In genomic region chr11:117235898-117236459, GRCm38 (mm10) we compare ENCODE assay signal across 8 mouse cellular contexts. TPM values are rescaled to one million over a fixed set of nuclear protein-coding genes. Genes with fewer than 3 reads are reported as not detected.
DNase-seq lines count a peak whose midpoint lies in the region.

No protein-coding gene starts in this region.

- H3K27me3 ChIP-seq in limb, embryonic 10.5 days (ENCODE audit: low read depth, poor library complexity, severe bottlenecking) = peaks cover 7% of the 10 kb centered on the region; the same call in 1 of the 2 replicates

- 15% methylated on average over 9 of the region's 9 CpGs for WGBS in limb, embryonic 10.5 days

- 0 out of 2 replicates have a peak overlapping the region, but pooled peaks have one; percentile 7 for H3K27ac ChIP-seq in limb, embryonic 10.5 days

- H3K4me3 ChIP-seq in limb, embryonic 10.5 days = no peak overlapping the region

- DNase-seq in embryo, embryonic 9.5 days (ENCODE audit: extremely low spot score) = peak; percentile 32
- no peak for DNase-seq in embryo, embryonic 11 days
- DNase-seq in right cerebral cortex, adult 18-20 months = peak; percentile 23
- DNase-seq in right cerebral cortex, postnatal 4 days = no peak
- DNase-seq in limb, embryonic 10.5 days (ENCODE audit: low spot score) = peak; percentile 50
- DNase-seq in layer of hippocampus, adult 11-12 months (ENCODE audit: low spot score) = no peak
- DNase-seq in layer of hippocampus, adult 9-11 months = no peak
- no peak for DNase-seq in thymus, postnatal 10 days (ENCODE audit: low spot score in 2 of 2)

- no peaks in the 10 kb centered on the region for H3K9me3 ChIP-seq in limb, embryonic 10.5 days (replicated peaks)

- H3K36me3 ChIP-seq in limb, embryonic 10.5 days = 0 out of 2 replicates have a peak, but pooled peaks cover 3% of the 10 kb centered on the region

- H3K4me1 ChIP-seq in limb, embryonic 10.5 days = peaks cover 70% of the 10 kb centered on the region

RNA-seq across cellular contexts. Expression of gene Sept9, which starts 36.5 kb away (rescaled TPM):
- 265 and 282 TPM in 2 replicates for polyA plus RNA-seq in limb, embryonic 10.5 days (2016; fragmentation: Nextera tagmentation; extraction: Ambion mirVana)

Comparison
In these comparisons a context has a peak if more than half of its experiments do, and no peak if none do; other contexts are left out.
1. DNase-seq: peak in embryo, embryonic 9.5 days (single experiment), right cerebral cortex, adult 18-20 months (single experiment) and limb, embryonic 10.5 days (single experiment); none in embryo, embryonic 11 days (single experiment), right cerebral cortex, postnatal 4 days (single experiment), layer of hippocampus, adult 11-12 months (single experiment), layer of hippocampus, adult 9-11 months (single experiment) and thymus, postnatal 10 days (0 of 2).